Mouse (Mus musculus) lung, adult 18-20 months (tissue): ENCODE measurements around the gene Tex26.

Source experiments
- DNase-seq, 2 experiments: peaks; one replicate each; pipeline ENCODE4 v3.0.0; 2022; ENCODE audit warnings: mixed read lengths in 2 of 2

The Tex26 gene

GRCm38 (mm10) chr5:149439531-149440179 lies at the start of gene Tex26:
TSS of gene Tex26 (plus strand) at chr5:149439660.
- peak; percentile 65 to 79 for DNase-seq

GRCm38 (mm10) chr5:149391574-149392375 lies 47.7 kb upstream of the Tex26 start:
- no peak for DNase-seq

GRCm38 (mm10) chr5:149392420-149392988 lies 47.0 kb upstream of the Tex26 start:
- DNase-seq: no peak

GRCm38 (mm10) chr5:149401446-149401975 lies 37.9 kb upstream of the Tex26 start:
- DNase-seq: no peak

DNA sequence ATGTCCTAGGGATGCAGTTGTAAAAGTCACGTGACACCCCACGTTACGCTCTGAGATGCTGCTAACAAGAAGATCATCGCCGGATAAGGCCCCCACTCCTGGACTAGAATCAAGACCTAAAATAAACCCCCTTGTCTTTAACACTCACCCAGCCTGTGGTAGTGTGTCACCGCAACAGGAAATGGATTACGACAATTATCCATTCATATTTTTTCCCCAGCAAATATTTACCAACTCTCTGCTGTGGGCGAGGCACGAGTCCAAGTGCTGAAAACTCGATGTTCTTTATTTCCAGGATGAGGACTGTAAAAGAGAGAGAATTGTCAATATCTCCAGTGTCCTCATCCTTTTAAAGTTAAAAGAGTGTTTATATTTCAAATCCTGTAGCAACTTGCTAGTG lies 37.4 kb upstream of the Tex26 start:
- DNase-seq: peak in 1 of 2 experiments; percentile 43

GRCm38 (mm10) chr5:149403386-149403785 lies 36.1 kb upstream of the Tex26 start:
- peak; percentile 41 to 59 for DNase-seq

DNA sequence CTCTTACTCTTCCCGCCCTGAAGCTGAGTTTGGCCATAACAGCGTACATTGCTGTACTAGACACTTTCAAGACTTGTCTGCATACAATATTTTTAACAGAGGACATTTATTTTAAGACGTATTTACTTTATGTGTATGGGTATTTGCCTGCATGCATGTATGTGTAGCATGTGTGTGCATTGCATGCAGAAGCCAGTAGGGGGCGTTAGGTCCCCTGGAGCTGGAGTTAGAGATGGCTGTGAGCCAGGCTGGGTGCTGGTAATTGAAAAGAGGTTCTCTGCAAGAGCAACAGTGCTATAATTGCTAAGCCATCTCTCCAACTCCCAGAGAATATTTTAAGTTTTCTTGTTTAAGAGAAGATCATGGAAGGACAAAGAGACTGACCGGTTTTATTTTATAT lies 34.8 kb upstream of the Tex26 start:
- no peak for DNase-seq

DNA sequence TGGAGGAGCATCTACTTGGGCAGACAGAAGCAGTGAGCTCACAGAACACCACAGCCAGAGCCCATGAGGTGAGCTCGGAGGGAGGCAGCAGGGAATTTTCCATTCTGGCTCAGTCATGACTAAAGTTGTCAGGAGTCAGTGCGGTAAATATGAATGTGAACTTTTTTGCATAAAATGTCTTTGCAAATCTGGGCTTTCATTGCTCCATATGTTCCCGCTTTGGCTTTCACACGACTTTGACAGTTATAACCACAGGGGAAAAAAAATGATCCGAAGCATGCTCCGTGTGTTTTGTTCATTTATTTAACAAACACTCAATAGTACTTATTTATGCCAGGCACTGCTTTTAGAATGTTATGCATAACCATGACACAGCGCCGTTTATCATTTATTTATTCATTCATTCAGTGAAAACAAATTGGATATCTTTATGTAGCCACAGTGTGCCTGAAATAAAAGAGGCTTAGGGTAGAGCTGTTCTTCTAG lies 32.6 kb upstream of the Tex26 start:
- DNase-seq: no peak

- DNase-seq: no peak
Observed at GRCm38 (mm10) chr5:149409502-149409901, 30.0 kb upstream of the Tex26 start.

DNA sequence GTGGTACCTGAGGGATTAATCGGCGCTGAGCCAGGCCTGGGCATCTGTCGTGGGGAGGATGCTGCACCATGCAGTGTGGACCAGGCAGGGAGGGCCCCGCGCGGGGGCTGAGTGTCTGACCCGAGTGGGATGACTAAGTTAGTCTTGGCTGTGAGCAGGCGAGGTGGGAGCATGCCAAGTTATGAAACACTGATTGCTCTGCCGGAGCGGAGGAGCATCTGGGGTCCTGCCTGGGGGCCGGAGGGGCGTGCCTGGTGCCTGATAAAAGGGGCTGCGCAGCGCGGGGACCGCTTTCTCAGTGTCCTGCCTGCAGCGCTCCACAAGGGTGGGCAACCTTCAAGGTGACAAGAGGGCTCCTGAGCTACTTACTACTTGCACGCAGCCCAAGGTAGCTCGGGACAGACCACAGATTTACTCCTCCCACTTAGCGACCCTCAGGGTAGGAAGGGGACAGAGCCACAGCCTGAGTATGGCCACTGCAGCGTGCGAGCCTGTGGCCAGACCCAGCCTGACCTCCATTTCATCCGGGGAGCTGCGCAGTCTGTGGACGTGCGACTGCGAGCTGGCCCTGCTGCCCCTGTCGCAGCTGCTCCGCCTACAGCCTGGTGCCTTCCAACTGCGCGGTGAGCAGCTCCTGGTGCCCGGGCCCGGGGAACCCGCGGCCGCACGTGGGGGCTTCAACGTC lies 27.8 kb upstream of the Tex26 start, which contains the start of gene Medag:
Gene Medag, plus strand, starts transcription at position 241 of the 685 bp plus-strand sequence.
- peak; percentile 79 to 80 for DNase-seq

DNA sequence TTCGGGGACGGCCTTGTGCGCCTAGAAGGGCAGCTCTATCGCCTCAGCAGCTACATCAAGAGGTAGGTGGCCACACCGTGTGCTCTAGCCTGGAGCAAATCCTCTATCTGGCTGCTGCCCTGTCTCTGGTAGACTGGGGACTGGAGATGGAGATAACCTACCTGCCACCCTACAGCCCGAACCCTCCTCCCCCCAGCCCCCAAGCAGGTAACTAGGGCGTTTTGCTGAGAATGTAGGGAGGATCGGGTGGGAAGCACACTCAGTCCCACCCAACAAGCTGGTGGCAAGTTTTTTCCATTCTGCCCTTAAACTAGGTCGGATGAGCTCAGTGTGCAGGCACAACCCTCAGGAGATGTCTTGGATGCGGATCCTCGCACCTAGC lies 27.3 kb upstream of the Tex26 start:
- DNase-seq: no peak

DNA sequence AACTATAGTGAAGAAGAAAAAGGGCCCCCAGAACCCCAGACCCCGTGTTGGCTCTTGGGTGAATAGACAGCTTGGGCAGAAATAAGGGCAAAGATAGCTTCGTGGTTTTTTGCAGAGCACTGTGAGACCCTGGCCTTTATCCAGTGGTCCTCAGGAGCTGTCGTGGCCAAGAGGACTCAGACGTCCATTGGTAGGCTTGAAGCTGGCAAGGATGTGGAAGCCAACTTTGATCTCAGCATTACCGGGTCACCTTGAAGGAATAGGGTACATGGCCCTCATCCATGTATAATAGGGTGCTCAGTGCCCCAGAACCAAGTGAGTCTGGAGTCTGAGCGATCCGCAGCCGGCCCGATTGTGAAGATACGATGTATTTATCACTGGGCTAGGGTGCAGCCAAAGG lies 26.8 kb upstream of the Tex26 start:
- DNase-seq: no peak

GRCm38 (mm10) chr5:149414369-149415167 lies 24.9 kb upstream of the Tex26 start:
- DNase-seq: peak; percentile 18 to 45

GRCm38 (mm10) chr5:149417381-149417780 lies 22.1 kb upstream of the Tex26 start:
- no peak for DNase-seq

- no peak for DNase-seq
Observed at GRCm38 (mm10) chr5:149426525-149426924, 12.9 kb upstream of the Tex26 start.

DNA sequence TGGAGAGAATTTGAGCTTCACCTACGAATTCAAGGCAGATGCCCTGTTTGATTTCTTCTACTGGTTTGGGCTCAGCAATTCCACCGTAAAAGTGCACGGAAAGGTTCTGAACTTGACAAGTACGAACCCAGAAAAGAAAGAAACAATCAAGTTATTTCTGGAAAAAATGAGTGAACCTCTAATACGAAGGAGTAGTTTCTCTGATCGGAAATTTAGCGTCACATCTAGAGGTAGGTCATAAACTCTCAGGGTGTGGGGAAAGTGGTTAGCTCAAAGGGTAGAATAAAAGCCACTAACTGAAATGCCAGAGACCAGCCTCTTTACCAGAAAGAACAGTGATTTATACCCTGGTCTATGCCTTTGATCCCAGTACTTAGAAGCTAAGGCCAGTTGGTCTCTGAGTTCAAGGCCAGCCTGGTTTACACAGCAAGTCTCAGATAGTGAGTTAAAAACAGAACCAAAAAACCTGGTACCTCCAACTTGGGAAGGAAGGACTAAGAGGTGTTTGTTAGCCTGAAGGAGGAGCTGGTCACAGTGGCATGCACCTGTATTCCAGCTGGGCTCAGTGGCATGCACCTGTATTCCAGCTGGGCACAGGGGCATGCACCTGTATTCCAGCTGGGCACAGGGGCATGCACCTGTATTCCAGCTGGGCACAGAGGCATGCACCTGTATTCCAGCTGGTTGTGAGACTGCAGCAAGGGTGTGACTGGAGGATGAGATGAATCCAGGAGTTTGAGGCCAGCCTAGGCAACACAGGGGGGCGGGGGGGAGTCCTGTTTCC lies 12.0 kb upstream of the Tex26 start:
- no peak for DNase-seq

DNA sequence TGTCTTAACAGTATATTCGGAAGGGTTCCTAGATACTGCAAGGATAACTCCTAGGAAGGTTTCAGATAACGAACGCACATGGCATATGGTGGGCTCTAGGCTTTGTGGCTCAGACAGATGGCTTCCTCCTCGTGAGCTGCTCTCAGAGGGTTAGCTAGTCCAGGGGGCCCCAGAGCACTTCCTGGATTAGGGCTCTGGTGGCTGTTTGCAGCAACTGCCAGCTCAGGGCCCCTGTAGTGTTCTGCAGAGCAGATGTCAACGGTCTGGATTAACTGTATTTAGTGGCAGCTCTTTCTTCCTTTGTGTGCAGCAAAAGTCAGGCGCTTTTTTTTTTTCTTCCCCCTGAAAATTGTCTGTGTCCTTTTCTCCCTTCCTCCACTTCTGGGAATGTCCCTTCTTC lies 11.1 kb upstream of the Tex26 start:
- DNase-seq: no peak

GRCm38 (mm10) chr5:149428810-149429255 lies 10.6 kb upstream of the Tex26 start:
- peak; percentile 86 to 90 for DNase-seq

GRCm38 (mm10) chr5:149429541-149429940 lies 9.9 kb upstream of the Tex26 start:
- DNase-seq: no peak

DNA sequence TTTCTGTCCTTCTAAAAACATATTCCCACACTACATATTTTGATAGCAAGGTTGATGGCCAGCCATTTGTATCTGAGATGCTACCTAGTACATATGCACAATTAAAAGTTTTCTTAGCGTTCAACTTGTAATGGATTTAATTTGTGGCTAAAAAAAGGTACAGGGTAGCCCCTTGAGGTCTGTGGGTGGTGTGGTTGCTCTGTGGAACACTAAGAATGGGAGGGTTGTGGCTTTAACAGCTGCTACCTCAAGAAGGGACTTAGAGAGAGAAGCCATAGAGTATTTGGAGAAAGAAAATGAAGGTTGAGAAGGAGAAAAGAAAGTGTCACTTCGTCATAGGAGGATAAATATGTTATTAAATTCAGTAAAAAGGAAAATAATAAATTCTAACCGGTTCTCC lies 8.5 kb upstream of the Tex26 start:
- no peak for DNase-seq

- DNase-seq: peak; percentile 84 to 89
Observed at GRCm38 (mm10) chr5:149433618-149434017, 5.8 kb upstream of the Tex26 start.
